Mouse (Mus musculus) forebrain, embryonic 15.5 days (tissue): ENCODE data around the gene Smbd1. TPM values are rescaled to one million over a fixed set of nuclear protein-coding genes. Genes with fewer than 3 reads are reported as not detected.

ENCODE experiments used
- ATAC-seq: fragments of 200-750 bp; cut with Nextera tagmentation; replicated peaks from 2 replicates; pipeline ENCODE4 v1.8.0; 2017; ENCODE audit warnings: mild to moderate bottlenecking, moderate TSS enrichment, moderate library complexity
- H3K27ac ChIP-seq: fragments of 300-500 bp; sonication (generic); replicated peaks from 2 replicates; pipeline ENCODE4 v1.5.1; 2015; ENCODE audit warnings: mild to moderate bottlenecking, inconsistent platforms
- H3K27me3 ChIP-seq: fragments of 300-500 bp; sonication (generic); 2 replicates; pipeline ENCODE4 v1.6.1; 2015; ENCODE audit warnings: inconsistent platforms
- H3K36me3 ChIP-seq: fragments of 300-500 bp; sonication (generic); 2 replicates; pipeline ENCODE4 v1.6.1; 2015; ENCODE audit warnings: mild to moderate bottlenecking, inconsistent platforms
- H3K4me1 ChIP-seq: fragments of 300-500 bp; sonication (generic); 2 replicates; pipeline ENCODE4 v1.6.1; 2015; ENCODE audit warnings: inconsistent platforms
- H3K4me2 ChIP-seq: fragments of 300-500 bp; sonication (generic); replicated peaks from 2 replicates; pipeline ENCODE4 v1.6.1; 2015; ENCODE audit warnings: mild to moderate bottlenecking, inconsistent platforms
- H3K4me3 ChIP-seq: fragments of 300-500 bp; sonication (generic); 2 replicates; pipeline ENCODE4 v1.5.1; 2015; ENCODE audit warnings: mild to moderate bottlenecking, inconsistent platforms
- H3K9ac ChIP-seq: fragments of 300-500 bp; sonication (generic); replicated peaks from 2 replicates; pipeline ENCODE4 v1.6.1; 2015; ENCODE audit warnings: mild to moderate bottlenecking, inconsistent platforms
- H3K9me3 ChIP-seq: fragments of 300-500 bp; sonication (generic); 2 replicates; pipeline ENCODE4 v1.6.1; 2016; ENCODE audit warnings: inconsistent platforms
- WGBS: fragments of 180-500 bp; shearing (Covaris S2); methylation state at CpG from one replicate; pipeline ENCODE4 v1.1.7; 2015; ENCODE audit warnings: mixed read lengths; 5-methylcytosine and 5-hydroxymethylcytosine counted together
- polyA plus RNA-seq: library from polyadenylated mRNA; unstranded; fragments of >200 nt; fragmentation: Nextera tagmentation; extraction: Ambion mirVana; gene quantifications from 2 replicates; pipeline ENCODE4 v1.2.1, GENCODE M21; 2015

The Smbd1 gene
- polyA plus RNA-seq, 1 experiment from 2014 or later = not detected

GRCm38 (mm10) chr16:32807408-32808185 is 2.7 kb downstream of the Smbd1 start:
- H3K4me1 ChIP-seq = peaks cover 7% of the 10 kb centered on the region
- H3K9ac ChIP-seq = no peak overlapping the region
- WGBS = 64% methylated on average over 8 of the region's 8 CpGs
- H3K27me3 ChIP-seq = no peaks in the 10 kb centered on the region
- ATAC-seq = no peak
- H3K36me3 ChIP-seq = no peaks in the 10 kb centered on the region
- no peaks in the 10 kb centered on the region for H3K9me3 ChIP-seq
- H3K4me2 ChIP-seq = no peak overlapping the region
- H3K4me3 ChIP-seq = no peak overlapping the region
- no peak overlapping the region for H3K27ac ChIP-seq

GRCm38 (mm10) chr16:32805151-32805550 is 5.1 kb downstream of the Smbd1 start:
- no peak for ATAC-seq
- no peak overlapping the region for H3K4me3 ChIP-seq
- no peaks in the 10 kb centered on the region for H3K9me3 ChIP-seq
- WGBS = 76% methylated on average over 7 of the region's 7 CpGs
- no peak overlapping the region for H3K4me2 ChIP-seq
- H3K27ac ChIP-seq = no peak overlapping the region
- peaks cover 7% of the 10 kb centered on the region for H3K4me1 ChIP-seq
- no peak overlapping the region for H3K9ac ChIP-seq
- no peaks in the 10 kb centered on the region for H3K36me3 ChIP-seq
- H3K27me3 ChIP-seq = no peaks in the 10 kb centered on the region

DNA sequence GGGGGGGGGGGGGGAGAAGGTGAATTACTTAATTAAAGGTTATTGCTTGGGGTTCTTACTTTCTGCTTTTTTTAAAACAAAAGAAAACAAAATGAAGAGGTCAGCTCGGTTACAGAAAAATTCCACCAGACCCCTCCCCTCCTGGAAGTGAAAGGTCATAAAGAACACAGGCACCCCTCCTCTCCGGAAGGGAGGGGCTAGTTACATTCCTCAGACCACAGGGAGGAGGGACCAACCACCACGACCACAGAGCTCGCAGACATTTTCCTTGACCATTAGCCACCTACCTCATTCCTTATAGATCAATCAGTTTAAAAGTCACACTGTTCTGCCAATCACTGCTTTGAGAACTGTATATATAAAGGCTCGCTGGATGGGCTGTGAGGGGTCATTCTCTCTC is 6.4 kb downstream of the Smbd1 start:
- Histone ChIP-seq H3K4me2 (no peak overlapping the region), H3K4me3 (no peak overlapping the region), H3K9ac (no peak overlapping the region), H3K27me3 (no peaks in the 10 kb centered on the region), H3K36me3 (no peaks in the 10 kb centered on the region), H3K4me1 (peaks cover 7% of the 10 kb centered on the region), H3K9me3 (no peaks in the 10 kb centered on the region), H3K27ac (no peak overlapping the region)
- WGBS = 61% methylated on average over 5 of the region's 5 CpGs
- ATAC-seq = no peak

DNA sequence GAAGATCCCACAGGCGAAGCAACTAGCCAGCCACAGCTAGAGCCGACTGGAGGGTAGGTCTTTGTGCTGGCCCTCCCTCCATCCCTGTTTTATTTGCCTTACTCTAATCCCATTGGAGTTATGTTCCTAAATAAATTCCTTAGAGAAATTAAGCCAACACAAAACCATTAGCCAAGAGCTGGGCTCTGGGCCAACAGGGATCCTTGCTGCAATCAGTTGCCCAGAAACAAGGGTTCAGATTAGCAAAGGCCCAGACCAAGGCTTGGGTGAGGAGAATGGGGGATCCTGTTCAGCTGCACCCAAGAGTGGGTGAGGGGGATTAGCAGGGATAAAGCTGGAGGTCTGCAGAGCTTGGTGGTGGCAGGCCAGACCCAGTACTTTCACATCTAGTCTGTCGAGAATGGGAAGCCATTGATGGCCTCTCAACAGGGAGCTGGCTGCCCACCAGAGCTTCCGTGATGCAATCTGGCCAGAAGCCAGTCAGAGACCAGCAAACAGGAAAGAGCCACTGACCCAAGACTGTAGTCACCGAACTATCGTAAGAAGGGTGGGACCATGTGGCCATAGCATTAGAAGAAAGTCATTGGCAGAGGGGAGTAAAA is 6.9 kb downstream of the Smbd1 start:
- peaks cover 7% of the 10 kb centered on the region for H3K4me1 ChIP-seq
- no peaks in the 10 kb centered on the region for H3K27me3 ChIP-seq
- H3K9ac ChIP-seq = no peak overlapping the region
- whole genome bisulfite sequencing = 15% methylated on average over 6 of the region's 6 CpGs
- H3K36me3 ChIP-seq = no peaks in the 10 kb centered on the region
- peak; percentile 92 for ATAC-seq
- H3K4me3 ChIP-seq = no peak overlapping the region
- H3K4me2 ChIP-seq = no peak overlapping the region
- H3K27ac ChIP-seq = 0 out of 2 replicates have a peak overlapping the region, but pooled peaks have one; percentile 49
- no peaks in the 10 kb centered on the region for H3K9me3 ChIP-seq

DNA sequence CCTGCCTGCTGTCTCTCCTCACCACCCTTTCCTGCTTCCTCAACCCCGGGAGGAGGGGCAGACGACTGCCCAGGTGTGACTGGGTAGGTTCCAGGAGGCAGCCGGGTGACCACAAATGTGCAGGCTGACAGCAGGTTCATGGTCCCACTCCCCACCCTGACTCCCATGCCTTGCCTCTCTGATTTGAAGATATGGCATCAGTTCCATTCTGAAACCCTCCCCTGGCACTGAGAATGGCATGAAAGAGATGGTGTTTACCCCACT is 12.9 kb downstream of the Smbd1 start, which contains the start of gene Muc20:
Gene Muc20, minus strand, starts transcription at position 10 of the 264 bp plus-strand sequence.
- H3K9me3 ChIP-seq = no peaks in the 10 kb centered on the region
- no peaks in the 10 kb centered on the region for H3K36me3 ChIP-seq
- WGBS = 81% methylated on average over 3 of the region's 3 CpGs
- H3K27me3 ChIP-seq = no peaks in the 10 kb centered on the region
- no peak within 1 kb of the TSS for H3K4me3 ChIP-seq
- no peak within 1 kb of the TSS for H3K9ac ChIP-seq
- no peak for ATAC-seq
- no peak within 1 kb of the TSS for H3K27ac ChIP-seq
- H3K4me2 ChIP-seq = no peak within 1 kb of the TSS
- no peaks in the 10 kb centered on the region for H3K4me1 ChIP-seq

- Histone ChIP-seq H3K9ac (no peak overlapping the region), H3K4me1 (no peaks in the 10 kb centered on the region), H3K27ac (no peak overlapping the region), H3K27me3 (no peaks in the 10 kb centered on the region), H3K4me3 (no peak overlapping the region), H3K4me2 (no peak overlapping the region), H3K36me3 (no peaks in the 10 kb centered on the region), H3K9me3 (no peaks in the 10 kb centered on the region)
- no peak for ATAC-seq
- WGBS = 68% methylated on average over 14 of the region's 14 CpGs
Measured at GRCm38 (mm10) chr16:32796676-32797425, 13.4 kb downstream of the Smbd1 start.

- H3K27ac ChIP-seq = no peak overlapping the region
- no peaks in the 10 kb centered on the region for H3K9me3 ChIP-seq
- no peak overlapping the region for H3K4me3 ChIP-seq
- no peak for ATAC-seq
- no peak overlapping the region for H3K4me2 ChIP-seq
- H3K4me1 ChIP-seq = no peaks in the 10 kb centered on the region
- no peaks in the 10 kb centered on the region for H3K27me3 ChIP-seq
- H3K36me3 ChIP-seq = no peaks in the 10 kb centered on the region
- H3K9ac ChIP-seq = no peak overlapping the region
- 89% methylated on average over 1 of the region's 1 CpGs for WGBS
Measured at GRCm38 (mm10) chr16:32795177-32795576, 15.1 kb downstream of the Smbd1 start.

- Histone ChIP-seq H3K4me3 (no peak overlapping the region), H3K9ac (no peak overlapping the region), H3K36me3 (no peaks in the 10 kb centered on the region), H3K27ac (no peak overlapping the region), H3K4me2 (no peak overlapping the region), H3K4me1 (no peaks in the 10 kb centered on the region), H3K27me3 (no peaks in the 10 kb centered on the region), H3K9me3 (no peaks in the 10 kb centered on the region)
- WGBS = 91% methylated on average over 5 of the region's 5 CpGs
- no peak for ATAC-seq
Measured at GRCm38 (mm10) chr16:32790056-32790455, 20.2 kb downstream of the Smbd1 start.

DNA sequence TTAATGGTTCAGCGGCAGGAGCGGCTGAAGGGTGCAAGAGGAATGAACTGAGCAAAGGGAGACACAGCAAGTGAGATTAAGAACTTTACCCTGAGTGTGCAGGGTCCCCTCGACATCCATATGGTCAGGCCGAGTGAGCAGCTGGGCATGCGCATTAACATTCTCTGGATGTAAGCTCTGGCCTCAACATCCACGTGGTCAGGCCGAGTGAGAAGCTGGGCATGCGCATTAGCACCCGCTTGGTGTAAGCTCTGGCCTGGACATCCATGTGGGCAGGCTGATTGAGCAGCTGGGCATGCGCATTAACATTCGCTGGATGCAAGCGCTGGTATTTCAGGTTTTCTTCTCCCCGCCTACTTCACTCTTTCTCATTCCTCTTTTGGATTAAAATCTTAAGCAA is 25.4 kb downstream of the Smbd1 start:
- H3K9ac ChIP-seq = no peak overlapping the region
- ATAC-seq = no peak
- no peak overlapping the region for H3K4me2 ChIP-seq
- H3K9me3 ChIP-seq = no peaks in the 10 kb centered on the region
- H3K27me3 ChIP-seq = no peaks in the 10 kb centered on the region
- H3K4me1 ChIP-seq = peaks cover 6% of the 10 kb centered on the region
- no peak overlapping the region for H3K27ac ChIP-seq
- WGBS = 65% methylated on average over 13 of the region's 13 CpGs
- H3K4me3 ChIP-seq = no peak overlapping the region
- H3K36me3 ChIP-seq = no peaks in the 10 kb centered on the region

DNA sequence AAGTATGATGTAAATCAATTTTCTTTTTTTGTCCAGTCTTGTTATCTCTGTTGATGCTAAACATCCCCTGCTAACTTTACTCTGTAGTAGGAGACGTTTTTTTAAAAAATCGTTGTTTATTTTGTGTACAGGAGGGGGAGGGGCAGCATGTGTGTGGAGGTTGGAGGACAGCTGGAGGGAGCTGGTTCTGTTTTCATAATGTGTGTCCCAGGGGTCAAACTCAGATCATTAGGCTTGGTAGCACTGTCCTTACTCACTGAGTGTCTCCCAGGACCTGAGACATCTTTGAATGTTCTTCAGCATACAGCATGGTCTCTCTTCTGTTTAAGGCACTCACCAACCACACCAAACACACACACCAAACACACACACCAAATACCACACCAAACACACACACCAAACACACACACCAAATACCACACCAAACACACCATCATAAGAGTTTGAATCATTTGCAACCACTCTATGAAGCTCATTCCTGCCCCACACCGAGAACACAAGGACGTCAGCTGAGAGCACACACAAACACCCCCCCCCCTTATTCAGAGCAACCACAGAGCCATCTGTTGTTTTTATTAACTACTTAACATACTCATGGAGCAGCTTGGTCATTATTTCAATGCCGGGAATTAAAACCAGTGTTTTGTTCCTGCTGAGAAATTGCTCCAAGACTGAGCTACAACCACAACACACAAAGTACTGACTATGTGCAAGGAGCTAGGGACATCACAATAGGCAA is 26.8 kb downstream of the Smbd1 start:
- Histone ChIP-seq H3K36me3 (no peaks in the 10 kb centered on the region), H3K27me3 (no peaks in the 10 kb centered on the region), H3K27ac (peak overlapping the region; percentile 42; the same call in 1 of the 2 replicates), H3K4me3 (no peak overlapping the region), H3K4me1 (peaks cover 6% of the 10 kb centered on the region), H3K9ac (no peak overlapping the region), H3K9me3 (no peaks in the 10 kb centered on the region), H3K4me2 (no peak overlapping the region)
- WGBS = 33% methylated on average over 5 of the region's 5 CpGs
- ATAC-seq = peak; percentile 53; the same call in 1 of the 2 replicates

- H3K9ac ChIP-seq = no peak overlapping the region
- peaks cover 6% of the 10 kb centered on the region; the same call in 1 of the 2 replicates for H3K4me1 ChIP-seq
- ATAC-seq = no peak
- no peaks in the 10 kb centered on the region for H3K27me3 ChIP-seq
- H3K4me3 ChIP-seq = no peak overlapping the region
- no peaks in the 10 kb centered on the region for H3K9me3 ChIP-seq
- WGBS = 68% methylated on average over 8 of the region's 8 CpGs
- no peaks in the 10 kb centered on the region for H3K36me3 ChIP-seq
- no peak overlapping the region for H3K4me2 ChIP-seq
- H3K27ac ChIP-seq = no peak overlapping the region
Measured at GRCm38 (mm10) chr16:32778956-32779355, 31.3 kb downstream of the Smbd1 start.

- H3K9ac ChIP-seq = no peak overlapping the region
- H3K36me3 ChIP-seq = no peaks in the 10 kb centered on the region
- no peaks in the 10 kb centered on the region for H3K9me3 ChIP-seq
- no peak overlapping the region for H3K4me2 ChIP-seq
- H3K27ac ChIP-seq = no peak overlapping the region
- WGBS = 84% methylated on average over 10 of the region's 10 CpGs
- no peak overlapping the region for H3K4me3 ChIP-seq
- no peak for ATAC-seq
- H3K27me3 ChIP-seq = no peaks in the 10 kb centered on the region
- no peaks in the 10 kb centered on the region for H3K4me1 ChIP-seq
Measured at GRCm38 (mm10) chr16:32776676-32777075, 33.6 kb downstream of the Smbd1 start.
